11 mouse cellular contexts compared by ENCODE assay signal in genomic region chr10:12574760-12575159, GRCm38 (mm10).
DNase-seq lines count a peak whose midpoint lies in the region; ATAC-seq and TF ChIP-seq lines count a peak whose summit lies in the region.
"Had no signal": no experiment of that assay in that cellular context is flagged by ENCODE, and none has a peak within 500 bp of the region (broad histone marks: within the 10 kb centered on the region; RNA-seq: fewer than 3 reads in every experiment).

No protein-coding gene starts in this region.

- peak; percentile 35; the same call in 1 of the 2 replicates for ATAC-seq in hindbrain, embryonic 12.5 days (ENCODE audit: low FRiP score)
- ATAC-seq in neural tube, embryonic 12.5 days (ENCODE audit: low FRiP score, low read depth): peak; percentile 39; the same call in 1 of the 2 replicates
- no peak for ATAC-seq in kidney, embryonic 14.5 days (ENCODE audit: low FRiP score, low TSS enrichment)
- ATAC-seq: lung, postnatal 0 days had no signal

- peak; percentile 5 for DNase-seq in layer of hippocampus, adult 11-12 months (ENCODE audit: low spot score)
- DNase-seq in layer of hippocampus, postnatal 25 days (ENCODE audit: extremely low spot score in 1 of 2, low spot score in 1 of 2): no peak
- DNase-seq in cerebellum, adult 9-10 months: no peak
- DNase-seq in cerebellum, postnatal 25 days: no peak
- DNase-seq: heart, adult 11 months; heart, postnatal 4 days had no signal

- no peaks in the 10 kb centered on the region for H3K9me3 ChIP-seq in hindbrain, embryonic 12.5 days (replicated peaks)
- H3K9me3 ChIP-seq in neural tube, embryonic 12.5 days: no peaks in the 10 kb centered on the region
- H3K9me3 ChIP-seq in kidney, embryonic 14.5 days (ENCODE audit: control insufficient read depth, low read length): no peaks in the 10 kb centered on the region

- H3K27me3 ChIP-seq in hindbrain, embryonic 12.5 days: no peaks in the 10 kb centered on the region
- no peaks in the 10 kb centered on the region for H3K27me3 ChIP-seq in neural tube, embryonic 12.5 days (replicated peaks)
- H3K27me3 ChIP-seq in kidney, embryonic 14.5 days (ENCODE audit: control insufficient read depth, insufficient read depth, low read length): no peaks in the 10 kb centered on the region

- no peak for TF ChIP-seq POLR2A in cortical plate, adult 2 months (IDR thresholded peaks at IDR 0.05; ENCODE audit: extremely low read depth, insufficient read depth, low read length)

- H3K4me1 ChIP-seq in cortical plate, adult 2 months (ENCODE audit: control insufficient read depth, insufficient read depth, low read length): no peaks in the 10 kb centered on the region; the same call in 1 of the 2 replicates
- H3K4me1 ChIP-seq in hindbrain, embryonic 12.5 days: peaks cover 8% of the 10 kb centered on the region
- peaks cover 17% of the 10 kb centered on the region; the same call in 1 of the 2 replicates for H3K4me1 ChIP-seq in neural tube, embryonic 12.5 days
- H3K4me1 ChIP-seq in kidney, embryonic 14.5 days (ENCODE audit: control insufficient read depth, insufficient read depth, low read length): 0 out of 2 replicates have a peak, but pooled peaks cover 7% of the 10 kb centered on the region

- H3K36me3 ChIP-seq in hindbrain, embryonic 12.5 days: no peaks in the 10 kb centered on the region
- no peaks in the 10 kb centered on the region for H3K36me3 ChIP-seq in neural tube, embryonic 12.5 days
- H3K36me3 ChIP-seq in kidney, embryonic 14.5 days (ENCODE audit: control insufficient read depth, insufficient read depth, low read length): no peaks in the 10 kb centered on the region

- no peak overlapping the region for H3K9ac ChIP-seq in hindbrain, embryonic 12.5 days
- no peak overlapping the region for H3K9ac ChIP-seq in neural tube, embryonic 12.5 days
- no peak overlapping the region for H3K9ac ChIP-seq in kidney, embryonic 14.5 days (ENCODE audit: low read depth, low read length)

- no peak for TF ChIP-seq CTCF in cortical plate, adult 2 months (IDR thresholded peaks at IDR 0.05; ENCODE audit: extremely low read depth, insufficient read depth, low read length)

- WGBS in hindbrain, embryonic 12.5 days: 52% methylated on average over 10 of the region's 10 CpGs
- WGBS in neural tube, embryonic 12.5 days: 37% methylated on average over 10 of the region's 10 CpGs
- 67% methylated on average over 10 of the region's 10 CpGs for WGBS in kidney, embryonic 14.5 days

- H3K4me2 ChIP-seq in hindbrain, embryonic 12.5 days (replicated peaks): no peak overlapping the region
- no peak overlapping the region for H3K4me2 ChIP-seq in neural tube, embryonic 12.5 days (replicated peaks)
- H3K4me2 ChIP-seq in kidney, embryonic 14.5 days (replicated peaks; ENCODE audit: low read depth, low read length): no peak overlapping the region

- no peak overlapping the region for H3K27ac ChIP-seq in cortical plate, adult 2 months (ENCODE audit: insufficient read depth, low read length)
- H3K27ac ChIP-seq in hindbrain, embryonic 12.5 days: no peak overlapping the region
- no peak overlapping the region for H3K27ac ChIP-seq in neural tube, embryonic 12.5 days
- no peak overlapping the region for H3K27ac ChIP-seq in kidney, embryonic 14.5 days (ENCODE audit: low read depth, low read length)

- peak overlapping the region; percentile 9; the same call in 1 of the 2 replicates for H3K4me3 ChIP-seq in cortical plate, adult 2 months (ENCODE audit: insufficient read depth, low read length)
- H3K4me3 ChIP-seq in hindbrain, embryonic 12.5 days: no peak overlapping the region
- no peak overlapping the region for H3K4me3 ChIP-seq in neural tube, embryonic 12.5 days
- H3K4me3 ChIP-seq in kidney, embryonic 14.5 days (ENCODE audit: low read length): no peak overlapping the region
